Mouse (Mus musculus): ENCODE data around the gene Irs4. TPM values are rescaled to one million over a fixed set of nuclear protein-coding genes. Genes with fewer than 3 reads are reported as not detected.

The Irs4 gene
- under 0.01 TPM in 1 of 2 replicates, not detected in the other for polyA plus RNA-seq (2012; rRNA removed)

GRCm38 (mm10) chrX:141724937-141725918, at the start of gene Irs4:
Gene Irs4 (minus strand): TSS chrX:141725263.

Other genes with a start within 250 kb of the Irs4 start
- 0.50 and 0.95 TPM in 2 replicates for gene Col4a5, start 249.9 kb downstream of the Irs4 start, polyA plus RNA-seq (2012; rRNA removed)
- not detected in 2 replicates for gene Gm15294, start 150.0 kb upstream of the Irs4 start, polyA plus RNA-seq (2012; rRNA removed)

Data from liver, embryonic 14 days (tissue).